Mouse (Mus musculus) intestine, postnatal 0 days (tissue): ENCODE data around the gene Pld1. TPM values are rescaled to one million over a fixed set of nuclear protein-coding genes. Genes with fewer than 3 reads are reported as not detected.

Experiments
- ATAC-seq: fragments of 200-750 bp; cut with Nextera tagmentation; 2 replicates; pipeline ENCODE4 v1.8.0; 2017; ENCODE audit warnings: mild to moderate bottlenecking, moderate TSS enrichment, moderate library complexity
- H3K27ac ChIP-seq: fragments of 300-500 bp; sonication (generic); 2 replicates; pipeline ENCODE4 v1.5.1; 2014; ENCODE audit warnings: mild to moderate bottlenecking, low read depth, low read length, moderate library complexity
- H3K27me3 ChIP-seq: fragments of 300-500 bp; sonication (generic); replicated peaks from 2 replicates; pipeline ENCODE4 v1.6.1; 2014; ENCODE audit warnings: low read length, mixed read lengths; ENCODE audit not compliant: control insufficient read depth, insufficient read depth
- H3K36me3 ChIP-seq: fragments of 300-500 bp; sonication (generic); 2 replicates; pipeline ENCODE4 v1.6.1; 2014; ENCODE audit warnings: mild to moderate bottlenecking, moderate library complexity; ENCODE audit not compliant: control insufficient read depth, insufficient read depth
- H3K4me1 ChIP-seq: fragments of 300-500 bp; sonication (generic); replicated peaks from 2 replicates; pipeline ENCODE4 v1.6.1; 2014; ENCODE audit warnings: antibody characterized with exemption, low read length, mixed read lengths; ENCODE audit not compliant: control insufficient read depth, insufficient read depth
- H3K4me2 ChIP-seq: fragments of 300-500 bp; sonication (generic); replicated peaks from 2 replicates; pipeline ENCODE4 v1.6.1; 2014; ENCODE audit warnings: low read depth, mild to moderate bottlenecking, moderate library complexity
- H3K4me3 ChIP-seq: fragments of 300-500 bp; sonication (generic); 2 replicates; pipeline ENCODE4 v1.5.1; 2014; ENCODE audit warnings: low read depth, low read length
- H3K9ac ChIP-seq: fragments of 300-500 bp; sonication (generic); 2 replicates; pipeline ENCODE4 v1.6.1; 2014; ENCODE audit warnings: mild to moderate bottlenecking, low read depth, low read length
- H3K9me3 ChIP-seq: fragments of 300-500 bp; sonication (generic); 2 replicates; pipeline ENCODE4 v1.6.1; 2016; ENCODE audit warnings: mixed run types; ENCODE audit not compliant: control insufficient read depth
- CTCF ChIP-seq: sonication (generic); IDR thresholded peaks from 2 replicates; pipeline ENCODE4 v1.5.1; 2016; ENCODE audit warnings: low read depth, mild to moderate bottlenecking, control low read depth, antibody characterized with exemption, moderate library complexity
- WGBS: fragments of 180-500 bp; shearing (Covaris S2); extraction: QIAGEN DNeasy Blood & Tissue Kit; methylation state at CpG from one replicate; pipeline ENCODE4 v1.1.7; 2014; 5-methylcytosine and 5-hydroxymethylcytosine counted together
- polyA plus RNA-seq: library from polyadenylated mRNA; unstranded; fragments of >200 nt; fragmentation: Nextera tagmentation; extraction: Ambion mirVana; gene quantifications from 2 replicates; pipeline ENCODE4 v1.2.1, GENCODE M21; 2015

Gene Pld1
- polyA plus RNA-seq, 1 experiment from 2014 or later: 18.1 TPM

- H3K27ac ChIP-seq: no peak overlapping the region
- no peaks in the 10 kb centered on the region for H3K9me3 ChIP-seq
- peak overlapping the region; percentile 63; the same call in 1 of the 2 replicates for H3K4me2 ChIP-seq
- WGBS: 78% methylated on average over 2 of the region's 2 CpGs
- no peak for TF ChIP-seq CTCF
- H3K27me3 ChIP-seq: no peaks in the 10 kb centered on the region
- no peak overlapping the region for H3K4me3 ChIP-seq
- no peaks in the 10 kb centered on the region for H3K36me3 ChIP-seq
- ATAC-seq: no peak
- H3K9ac ChIP-seq: no peak overlapping the region
- peaks cover 5% of the 10 kb centered on the region; the same call in 1 of the 2 replicates for H3K4me1 ChIP-seq
Observed at GRCm38 (mm10) chr3:27983274-27983673, 44.8 kb downstream of the Pld1 start.

GRCm38 (mm10) chr3:27983935-27984577, 45.6 kb downstream of the Pld1 start:
- WGBS: 2% methylated on average over 14 of the region's 14 CpGs
- Histone ChIP-seq H3K27ac (peak overlapping the region; percentile 60), H3K4me3 (peak overlapping the region; percentile 52), H3K4me2 (peak overlapping the region; percentile 63), H3K36me3 (no peaks in the 10 kb centered on the region), H3K9me3 (no peaks in the 10 kb centered on the region), H3K4me1 (peaks cover 10% of the 10 kb centered on the region), H3K27me3 (no peaks in the 10 kb centered on the region), H3K9ac (peak overlapping the region; percentile 27; the same call in 1 of the 2 replicates)
- ATAC-seq: peak; percentile 74
- TF ChIP-seq CTCF: no peak

- H3K4me1 ChIP-seq: peaks cover 11% of the 10 kb centered on the region
- no peaks in the 10 kb centered on the region for H3K36me3 ChIP-seq
- peak overlapping the region; percentile 63 for H3K4me2 ChIP-seq
- no peaks in the 10 kb centered on the region for H3K27me3 ChIP-seq
- peak overlapping the region; percentile 27 for H3K9ac ChIP-seq
- no peak for TF ChIP-seq CTCF
- 36% methylated on average over 4 of the region's 4 CpGs for WGBS
- H3K27ac ChIP-seq: peak overlapping the region; percentile 60; the same call in 1 of the 2 replicates
- peak overlapping the region; percentile 52 for H3K4me3 ChIP-seq
- no peak for ATAC-seq
- H3K9me3 ChIP-seq: no peaks in the 10 kb centered on the region
Observed at GRCm38 (mm10) chr3:27984620-27985019, 46.1 kb downstream of the Pld1 start.

- Histone ChIP-seq H3K4me3 (peak overlapping the region; percentile 52), H3K27ac (peak overlapping the region; percentile 60; the same call in 1 of the 2 replicates), H3K4me1 (peaks cover 11% of the 10 kb centered on the region), H3K4me2 (peak overlapping the region; percentile 63), H3K9me3 (no peaks in the 10 kb centered on the region), H3K36me3 (no peaks in the 10 kb centered on the region), H3K9ac (no peak overlapping the region), H3K27me3 (no peaks in the 10 kb centered on the region)
- peak; percentile 78 for ATAC-seq
- 44% methylated on average over 5 of the region's 5 CpGs for WGBS
- TF ChIP-seq CTCF: no peak
Observed at GRCm38 (mm10) chr3:27985344-27985743, 46.8 kb downstream of the Pld1 start.

GRCm38 (mm10) chr3:27987891-27988536, 49.5 kb downstream of the Pld1 start:
- Histone ChIP-seq H3K9ac (no peak overlapping the region), H3K4me3 (no peak overlapping the region), H3K4me1 (peaks cover 13% of the 10 kb centered on the region), H3K27me3 (no peaks in the 10 kb centered on the region), H3K4me2 (peak overlapping the region; percentile 18), H3K27ac (peak overlapping the region; percentile 29; the same call in 1 of the 2 replicates), H3K36me3 (no peaks in the 10 kb centered on the region), H3K9me3 (no peaks in the 10 kb centered on the region)
- TF ChIP-seq CTCF: no peak
- WGBS: 22% methylated on average over 8 of the region's 8 CpGs
- ATAC-seq: no peak

- Histone ChIP-seq H3K4me3 (no peak overlapping the region), H3K4me1 (peaks cover 17% of the 10 kb centered on the region), H3K27me3 (no peaks in the 10 kb centered on the region), H3K27ac (no peak overlapping the region), H3K4me2 (no peak overlapping the region), H3K9ac (no peak overlapping the region), H3K9me3 (no peaks in the 10 kb centered on the region), H3K36me3 (no peaks in the 10 kb centered on the region)
- WGBS: 78% methylated on average over 2 of the region's 2 CpGs
- TF ChIP-seq CTCF: no peak
- no peak for ATAC-seq
Observed at GRCm38 (mm10) chr3:27991100-27991703, 52.7 kb downstream of the Pld1 start.
